Mouse (Mus musculus): ENCODE data around the gene A930033H14Rik. TPM values are rescaled to one million over a fixed set of nuclear protein-coding genes. Genes with fewer than 3 reads are reported as not detected.

Gene A930033H14Rik
- total and polyA plus RNA-seq, 3 experiments, result not detected

- TF ChIP-seq ZMIZ1 (IDR thresholded peaks at IDR 0.05; ENCODE audit: low read depth, low read length) (no peak), GATA1 (IDR thresholded peaks at IDR 0.05; ENCODE audit: low read depth, low read length) (no peak), TCF12 (IDR thresholded peaks at IDR 0.05; ENCODE audit: low read depth, low read length) (no peak), RCOR1 (IDR thresholded peaks at IDR 0.05; ENCODE audit: low read depth, low read length) (no peak), EP300 (IDR thresholded peaks at IDR 0.05; ENCODE audit: low read depth in 1 of 2, low read length in 2 of 2) (no peak), UBTF (IDR thresholded peaks at IDR 0.05; ENCODE audit: borderline replicate concordance, insufficient read depth, low read depth, low read length) (no peak), MAZ (IDR thresholded peaks at IDR 0.05; ENCODE audit: low read depth, low read length) (no peak), NELFE (IDR thresholded peaks at IDR 0.05; ENCODE audit: low read depth, low read length) (no peak), CHD1 (IDR thresholded peaks at IDR 0.05; ENCODE audit: low read depth, low read length) (no peak), MYB (IDR thresholded peaks at IDR 0.05; ENCODE audit: low read depth, low read length) (no peak), RAD21 (IDR thresholded peaks at IDR 0.05; ENCODE audit: low read depth, low read length) (no peak), SMC3 (IDR thresholded peaks at IDR 0.05; ENCODE audit: low read depth, low read length) (no peak), ZKSCAN1 (IDR thresholded peaks at IDR 0.05; ENCODE audit: low read depth, low read length) (no peak), TAL1 (IDR thresholded peaks at IDR 0.05; ENCODE audit: low read length) (no peak), USF2 (IDR thresholded peaks at IDR 0.05; ENCODE audit: borderline replicate concordance in 1 of 2, insufficient read depth in 1 of 2, low read depth in 1 of 2, low read length in 2 of 2) (no peak), POLR2A (IDR thresholded peaks at IDR 0.05; ENCODE audit: control insufficient read depth in 1 of 2, insufficient read depth in 1 of 2, low read depth in 1 of 2, low read length in 2 of 2, poor library complexity in 1 of 2) (no peak), E2F4 (IDR thresholded peaks at IDR 0.05; ENCODE audit: borderline replicate concordance, low read depth, low read length) (no peak), USF1 (IDR thresholded peaks at IDR 0.05; ENCODE audit: low read depth, low read length) (no peak), CHD2 (IDR thresholded peaks at IDR 0.05; ENCODE audit: low read length) (no peak), GABPA (IDR thresholded peaks at IDR 0.05; ENCODE audit: low read depth, low read length) (no peak)
- Histone ChIP-seq H3K4me1 (ENCODE audit: control insufficient read depth in 1 of 2, insufficient read depth in 2 of 2, low read length in 2 of 2) (no peaks in the 10 kb centered on the region), H3K79me2 (ENCODE audit: control insufficient read depth, insufficient read depth, low read length, poor library complexity) (no peaks in the 10 kb centered on the region), H3K36me3 (ENCODE audit: control insufficient read depth in 1 of 2, insufficient read depth in 2 of 2, low read length in 2 of 2) (no peaks in the 10 kb centered on the region), H3K27ac (ENCODE audit: control insufficient read depth, low read depth, low read length) (no peak overlapping the region), H3K27me3 (ENCODE audit: control insufficient read depth in 1 of 2, insufficient read depth in 2 of 2, low read length in 2 of 2) (no peaks in the 10 kb centered on the region; a peak in 1 of 4 replicates), H3K9ac (ENCODE audit: control insufficient read depth, low read depth, low read length, poor library complexity, severe bottlenecking) (no peak overlapping the region), H3K4me3 (ENCODE audit: control insufficient read depth in 1 of 2, insufficient read depth in 1 of 2, low read depth in 2 of 2, low read length in 2 of 2) (no peak overlapping the region), H3K9me3 (replicated peaks; ENCODE audit: insufficient read depth, low read length) (no peaks in the 10 kb centered on the region)
- DNase-seq (ENCODE audit: low read depth, low spot score), result no peak
These were observed 2.2 kb downstream of the A930033H14Rik start for GRCm38 (mm10) chr10:69210659-69211058.

- Histone ChIP-seq H3K4me1 (ENCODE audit: control insufficient read depth in 1 of 2, insufficient read depth in 2 of 2, low read length in 2 of 2) (no peaks in the 10 kb centered on the region), H3K9me3 (replicated peaks; ENCODE audit: insufficient read depth, low read length) (no peaks in the 10 kb centered on the region), H3K36me3 (ENCODE audit: control insufficient read depth in 1 of 2, insufficient read depth in 2 of 2, low read length in 2 of 2) (no peaks in the 10 kb centered on the region), H3K27ac (ENCODE audit: control insufficient read depth, low read depth, low read length) (no peak overlapping the region), H3K9ac (ENCODE audit: control insufficient read depth, low read depth, low read length, poor library complexity, severe bottlenecking) (no peak overlapping the region), H3K4me3 (ENCODE audit: control insufficient read depth in 1 of 2, insufficient read depth in 1 of 2, low read depth in 2 of 2, low read length in 2 of 2) (no peak overlapping the region), H3K79me2 (ENCODE audit: control insufficient read depth, insufficient read depth, low read length, poor library complexity) (no peaks in the 10 kb centered on the region), H3K27me3 (ENCODE audit: control insufficient read depth in 1 of 2, insufficient read depth in 2 of 2, low read length in 2 of 2) (no peaks in the 10 kb centered on the region; a peak in 1 of 4 replicates)
- DNase-seq (ENCODE audit: low read depth, low spot score), result no peak
- TF ChIP-seq ZNF384 (IDR thresholded peaks at IDR 0.05; ENCODE audit: low read depth, low read length), result no peak
- no peak for TF ChIP-seq SIN3A (IDR thresholded peaks at IDR 0.05; ENCODE audit: low read length)
- no peak for TF ChIP-seq POLR2AphosphoS2 (IDR thresholded peaks at IDR 0.05; ENCODE audit: low read length)
- no peak for TF ChIP-seq KAT2A (conservative IDR thresholded peaks at IDR 0.05; ENCODE audit: low read depth, low read length)
- no peak for TF ChIP-seq USF2 (IDR thresholded peaks at IDR 0.05; ENCODE audit: borderline replicate concordance in 1 of 2, insufficient read depth in 1 of 2, low read depth in 1 of 2, low read length in 2 of 2)
- no peak for TF ChIP-seq MAZ (IDR thresholded peaks at IDR 0.05; ENCODE audit: low read depth, low read length)
- no peak for TF ChIP-seq GATA1 (IDR thresholded peaks at IDR 0.05; ENCODE audit: low read depth, low read length)
- no peak for TF ChIP-seq MXI1 (IDR thresholded peaks at IDR 0.05; ENCODE audit: low read depth, low read length)
- no peak for TF ChIP-seq RAD21 (IDR thresholded peaks at IDR 0.05; ENCODE audit: low read depth, low read length)
These were observed 2.9 kb downstream of the A930033H14Rik start for GRCm38 (mm10) chr10:69210006-69210405.

Measured in MEL (cell line).